In genomic region chr3:146846237-146846636, GRCm38 (mm10) we compare ENCODE assay signal across 15 mouse cellular contexts. TPM values are rescaled to one million over a fixed set of nuclear protein-coding genes. Genes with fewer than 3 reads are reported as not detected.
DNase-seq lines count a peak whose midpoint lies in the region; ATAC-seq lines count a peak whose summit lies in the region.
"Had no signal": no experiment of that assay in that cellular context is flagged by ENCODE, and none has a peak within 500 bp of the region (broad histone marks: within the 10 kb centered on the region; RNA-seq: fewer than 3 reads in every experiment).

No protein-coding gene starts in this region.

- no peaks in the 10 kb centered on the region for H3K36me3 ChIP-seq in forebrain, embryonic 11.5 days (ENCODE audit: control insufficient read depth, insufficient read depth, low read length)
- H3K36me3 ChIP-seq: forebrain, embryonic 15.5 days; limb, embryonic 15.5 days; lung, embryonic 15.5 days had no signal

- H3K9ac ChIP-seq in forebrain, embryonic 11.5 days (ENCODE audit: low read length): no peak overlapping the region
- H3K9ac ChIP-seq: forebrain, embryonic 15.5 days; limb, embryonic 15.5 days; lung, embryonic 15.5 days had no signal

- peak; percentile 5 for DNase-seq in adrenal gland, adult 8-10 months
- no peak for DNase-seq in adrenal gland, postnatal 25 days
- DNase-seq in kidney, adult 9 months: peak; percentile 20
- DNase-seq in kidney, postnatal 36 days: no peak
- peak; percentile 62 to 79 for DNase-seq in heart, adult 9 months (ENCODE audit: low spot score in 2 of 2)
- peak; percentile 10 for DNase-seq in lung, postnatal 10 days
- DNase-seq in B cell, adult 2 months: no peak
- no peak for DNase-seq in forebrain, embryonic 11.5 days (ENCODE audit: low spot score)
- DNase-seq: cerebellum, adult 9-11 months; kidney, adult 8-10 months; thymus, postnatal 4 days had no signal

- no peaks in the 10 kb centered on the region for H3K27me3 ChIP-seq in forebrain, embryonic 11.5 days (ENCODE audit: control insufficient read depth, insufficient read depth, low read length)
- H3K27me3 ChIP-seq: forebrain, embryonic 15.5 days; limb, embryonic 15.5 days; lung, embryonic 15.5 days; Patski had no signal

- no peak overlapping the region for H3K4me3 ChIP-seq in forebrain, embryonic 11.5 days (ENCODE audit: low read depth, low read length)
- H3K4me3 ChIP-seq: forebrain, embryonic 15.5 days; limb, embryonic 15.5 days; lung, embryonic 15.5 days had no signal

- H3K27ac ChIP-seq in forebrain, embryonic 11.5 days (ENCODE audit: low read depth, low read length): no peak overlapping the region
- H3K27ac ChIP-seq: forebrain, embryonic 15.5 days; limb, embryonic 15.5 days; lung, embryonic 15.5 days had no signal

- no peaks in the 10 kb centered on the region for H3K9me3 ChIP-seq in forebrain, embryonic 11.5 days (ENCODE audit: control insufficient read depth, low read length)
- H3K9me3 ChIP-seq: forebrain, embryonic 15.5 days; limb, embryonic 15.5 days; lung, embryonic 15.5 days had no signal

- H3K4me1 ChIP-seq in forebrain, embryonic 11.5 days (replicated peaks; ENCODE audit: control insufficient read depth, insufficient read depth, low read length): no peaks in the 10 kb centered on the region
- H3K4me1 ChIP-seq: limb, embryonic 15.5 days had no signal

- no peak for ATAC-seq in forebrain, embryonic 11.5 days (replicated peaks; ENCODE audit: low FRiP score)
- ATAC-seq: forebrain, embryonic 15.5 days; Patski had no signal

- WGBS in forebrain, embryonic 11.5 days: 90% methylated on average over 5 of the region's 5 CpGs

- H3K4me2 ChIP-seq in forebrain, embryonic 11.5 days (ENCODE audit: low read depth, low read length, severe bottlenecking): no peak overlapping the region
- H3K4me2 ChIP-seq: forebrain, embryonic 15.5 days; limb, embryonic 15.5 days; lung, embryonic 15.5 days had no signal

RNA-seq across cellular contexts. Expression of gene Ttll7, which starts 5.9 kb away (rescaled TPM):
- total RNA-seq in adrenal gland, adult 8-10 months (2022): 10 to 100 TPM in 2 of 4 experiments, 1 to 10 TPM in 2; 6.1 to 15.7 (median 10.0) TPM
- 7.0 and 7.6 TPM in 2 replicates for total RNA-seq in adrenal gland, postnatal 25 days (2021)
- 5.0 and 5.5 TPM in 2 replicates for polyA plus RNA-seq in forebrain, embryonic 11.5 days (2014; fragmentation: Nextera tagmentation; extraction: Ambion mirVana)

RNA-seq across cellular contexts. Expression of gene Prkacb, which starts 33.4 kb away (rescaled TPM):
- 100 to 1,000 TPM; 126 to 155 (median 139) TPM for total RNA-seq in adrenal gland, adult 8-10 months (2022)
- 78.9 and 124 TPM in 2 replicates for total RNA-seq in adrenal gland, postnatal 25 days (2021)
- polyA plus RNA-seq in forebrain, embryonic 11.5 days (2014; fragmentation: Nextera tagmentation; extraction: Ambion mirVana): 69.0 and 75.3 TPM in 2 replicates

Comparison
In these comparisons a context has a peak if more than half of its experiments do, and no peak if none do; other contexts are left out.
1. DNase-seq: peak in adrenal gland, adult 8-10 months (single experiment), kidney, adult 9 months (single experiment), heart, adult 9 months (2 of 2) and lung, postnatal 10 days (single experiment); none in adrenal gland, postnatal 25 days (single experiment), kidney, postnatal 36 days (0 of 2), B cell, adult 2 months (0 of 2) and forebrain, embryonic 11.5 days (single experiment).